Mouse (Mus musculus) heart, embryonic 10.5 days (tissue): ENCODE results near the gene Hnrnpu. TPM values are rescaled to one million over a fixed set of nuclear protein-coding genes. Genes with fewer than 3 reads are reported as not detected.

Experiments used
- DNase-seq: peaks from one replicate; pipeline ENCODE4 v3.0.0-alpha.2; 2017; ENCODE audit warnings: low spot score
- H3K27ac ChIP-seq: fragments of 300-500 bp; sonication (generic); 2 replicates; pipeline ENCODE4 v1.5.1; 2016; ENCODE audit warnings: mild to moderate bottlenecking
- H3K27me3 ChIP-seq: fragments of 300-500 bp; sonication (generic); 2 replicates; pipeline ENCODE4 v1.6.1; 2016; ENCODE audit warnings: mild to moderate bottlenecking; ENCODE audit not compliant: poor library complexity, insufficient read depth, severe bottlenecking
- H3K36me3 ChIP-seq: fragments of 300-500 bp; sonication (generic); 2 replicates; pipeline ENCODE4 v1.6.1; 2016; ENCODE audit warnings: mild to moderate bottlenecking, moderate library complexity
- H3K4me1 ChIP-seq: fragments of 300-500 bp; sonication (generic); 2 replicates; pipeline ENCODE4 v1.6.1; 2016; ENCODE audit warnings: mild to moderate bottlenecking
- H3K4me3 ChIP-seq: fragments of 300-500 bp; sonication (generic); 2 replicates; pipeline ENCODE4 v1.5.1; 2016; ENCODE audit warnings: mild to moderate bottlenecking, moderate library complexity
- H3K9me3 ChIP-seq: fragments of 300-500 bp; sonication (generic); 2 replicates; pipeline ENCODE4 v1.6.1; 2016; ENCODE audit warnings: mild to moderate bottlenecking, moderate library complexity
- WGBS: fragments of 180-500 bp; shearing (Covaris S2); methylation state at CpG from one replicate; pipeline ENCODE4 v1.1.7; 2016; 5-methylcytosine and 5-hydroxymethylcytosine counted together
- polyA plus RNA-seq: library from polyadenylated mRNA; unstranded; fragments of >200 nt; fragmentation: Nextera tagmentation; extraction: Ambion mirVana; gene quantifications from 2 replicates; pipeline ENCODE4 v1.2.1, GENCODE M21; 2016

Hnrnpu gene
- polyA plus RNA-seq, 1 experiment from 2014 or later, result 533 TPM

DNA sequence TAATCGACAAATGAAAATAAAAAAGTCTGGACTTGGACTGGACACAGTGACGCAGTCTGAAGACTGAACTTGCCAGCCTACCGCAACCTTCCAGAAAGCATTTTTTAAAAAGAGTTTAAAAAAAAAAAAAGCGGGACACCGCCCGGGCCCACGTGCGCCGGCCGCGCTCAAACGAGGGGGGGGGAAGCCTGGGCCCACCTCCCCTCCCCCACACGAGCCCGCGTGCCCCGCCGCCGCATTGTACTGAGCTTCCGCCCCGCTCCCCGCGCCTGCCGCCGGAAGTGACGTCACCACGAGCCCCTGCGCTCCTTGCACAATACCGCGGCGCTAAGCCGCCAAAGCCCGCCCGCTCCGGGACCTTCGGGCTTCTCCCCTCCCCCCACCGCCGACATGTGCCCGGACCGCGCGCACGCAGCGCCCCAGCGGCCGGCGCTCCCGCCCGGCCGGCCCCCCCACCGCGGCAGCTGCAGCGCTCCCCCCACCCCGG, 1.3 kb downstream of the Hnrnpu start:
- H3K9me3 ChIP-seq, result no peaks in the 10 kb centered on the region
- H3K36me3 ChIP-seq, result peaks cover 45% of the 10 kb centered on the region
- peak overlapping the region; percentile 100 for H3K4me3 ChIP-seq
- peak overlapping the region; percentile 100 for H3K27ac ChIP-seq
- DNase-seq, result peak; percentile 96
- peaks cover 10% of the 10 kb centered on the region for H3K4me1 ChIP-seq
- H3K27me3 ChIP-seq, result no peaks in the 10 kb centered on the region
- WGBS, result 1% methylated on average over 50 of the region's 53 CpGs

DNA sequence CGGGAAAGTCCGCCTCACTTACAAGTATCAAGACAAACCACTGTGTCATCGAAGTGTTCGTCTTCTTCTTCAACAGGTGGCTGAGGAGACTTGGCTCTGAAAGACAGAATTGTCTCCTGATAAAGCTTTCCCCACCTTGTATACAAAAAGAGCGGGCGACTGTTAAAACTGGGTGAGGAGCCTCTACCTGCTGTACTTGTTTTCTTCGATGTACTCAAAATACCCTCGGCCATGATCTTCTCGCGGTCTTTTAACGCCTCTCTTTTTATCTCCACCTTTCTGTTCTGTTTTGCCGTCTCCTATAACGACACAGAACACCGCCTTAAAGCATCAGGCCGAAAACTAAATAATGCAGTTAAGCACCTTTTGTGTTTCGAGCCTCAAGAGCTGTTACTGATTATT, 1.7 kb downstream of the Hnrnpu start:
- peak overlapping the region; percentile 100 for H3K4me3 ChIP-seq
- H3K27ac ChIP-seq, result peak overlapping the region; percentile 100
- WGBS, result 0% methylated on average over 16 of the region's 16 CpGs
- H3K9me3 ChIP-seq, result no peaks in the 10 kb centered on the region
- H3K36me3 ChIP-seq, result peaks cover 50% of the 10 kb centered on the region
- DNase-seq, result no peak
- no peaks in the 10 kb centered on the region for H3K27me3 ChIP-seq
- peaks cover 10% of the 10 kb centered on the region for H3K4me1 ChIP-seq

DNA sequence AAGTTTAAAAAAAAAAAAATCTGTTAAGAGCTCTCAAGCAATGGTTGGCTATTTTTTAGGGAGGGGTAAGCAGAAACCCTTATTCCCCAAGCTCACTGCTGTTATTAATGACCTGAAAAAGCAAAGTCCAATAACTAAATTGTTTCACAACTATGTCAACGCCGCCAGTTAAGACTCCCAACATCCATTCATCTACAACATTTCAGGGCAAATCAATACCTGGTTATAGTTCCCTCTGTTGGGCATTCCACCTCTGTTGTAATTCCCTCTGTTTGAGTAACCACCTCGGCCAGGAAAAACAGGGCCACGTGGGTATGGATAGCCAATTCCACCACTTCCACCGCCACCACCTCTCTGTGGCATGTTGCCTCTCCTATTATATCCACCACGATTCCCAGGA, 7.7 kb downstream of the Hnrnpu start:
- H3K27ac ChIP-seq, result no peak overlapping the region
- no peak overlapping the region for H3K4me3 ChIP-seq
- DNase-seq, result no peak
- WGBS, result 83% methylated on average over 6 of the region's 6 CpGs
- peaks cover 6% of the 10 kb centered on the region; the same call in 1 of the 2 replicates for H3K4me1 ChIP-seq
- H3K9me3 ChIP-seq, result no peaks in the 10 kb centered on the region
- no peaks in the 10 kb centered on the region for H3K27me3 ChIP-seq
- H3K36me3 ChIP-seq, result peaks cover 98% of the 10 kb centered on the region

DNA sequence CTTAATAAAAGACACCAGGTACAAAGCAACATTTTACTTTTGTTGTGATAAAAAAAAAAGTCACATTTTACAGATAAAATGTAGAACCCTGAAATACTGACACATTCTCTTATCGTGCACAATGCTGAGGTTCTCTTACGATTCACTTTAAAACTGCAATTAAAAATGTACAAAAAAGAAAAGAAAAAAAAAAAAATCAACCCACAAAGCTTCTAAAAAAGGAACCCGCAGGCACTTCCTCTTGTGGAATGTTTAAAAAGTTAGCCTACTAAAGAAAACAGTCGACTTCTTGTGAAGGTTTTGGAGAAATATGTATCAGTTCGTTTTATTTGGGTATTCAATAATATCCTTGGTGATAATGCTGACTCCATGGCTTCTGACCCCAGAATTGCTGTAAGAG, 8.6 kb downstream of the Hnrnpu start:
- no peak overlapping the region for H3K4me3 ChIP-seq
- H3K27ac ChIP-seq, result no peak overlapping the region
- no peaks in the 10 kb centered on the region for H3K9me3 ChIP-seq
- H3K36me3 ChIP-seq, result peaks cover 96% of the 10 kb centered on the region
- peaks cover 2% of the 10 kb centered on the region; the same call in 1 of the 2 replicates for H3K4me1 ChIP-seq
- no peak for DNase-seq
- H3K27me3 ChIP-seq, result no peaks in the 10 kb centered on the region
- WGBS, result 86% methylated on average over 5 of the region's 5 CpGs

DNA sequence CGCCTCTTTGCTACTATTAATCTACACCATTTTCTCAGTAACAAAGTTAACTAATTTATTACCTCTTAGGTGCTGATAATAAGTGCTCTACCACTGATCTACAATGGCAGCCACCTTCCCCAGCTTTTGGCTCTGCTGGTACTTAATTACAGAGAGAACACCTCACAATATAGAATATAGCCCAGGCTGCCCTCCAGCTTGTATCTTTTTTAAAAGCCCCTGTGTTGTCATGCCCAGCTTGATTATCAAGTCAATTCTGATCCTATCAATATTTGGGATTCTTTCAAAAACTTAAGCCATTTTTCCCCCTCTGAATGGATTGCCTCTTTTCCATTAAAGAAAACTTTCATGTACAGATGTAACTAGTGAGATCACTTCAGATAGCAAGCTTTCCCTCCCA, 10.6 kb downstream of the Hnrnpu start:
- DNase-seq, result no peak
- H3K36me3 ChIP-seq, result peaks cover 96% of the 10 kb centered on the region
- no peaks in the 10 kb centered on the region for H3K9me3 ChIP-seq
- no peaks in the 10 kb centered on the region for H3K27me3 ChIP-seq
- WGBS, result 91% methylated on average over 1 of the region's 1 CpGs
- H3K4me1 ChIP-seq, result no peaks in the 10 kb centered on the region
- H3K4me3 ChIP-seq, result no peak overlapping the region
- H3K27ac ChIP-seq, result no peak overlapping the region

DNA sequence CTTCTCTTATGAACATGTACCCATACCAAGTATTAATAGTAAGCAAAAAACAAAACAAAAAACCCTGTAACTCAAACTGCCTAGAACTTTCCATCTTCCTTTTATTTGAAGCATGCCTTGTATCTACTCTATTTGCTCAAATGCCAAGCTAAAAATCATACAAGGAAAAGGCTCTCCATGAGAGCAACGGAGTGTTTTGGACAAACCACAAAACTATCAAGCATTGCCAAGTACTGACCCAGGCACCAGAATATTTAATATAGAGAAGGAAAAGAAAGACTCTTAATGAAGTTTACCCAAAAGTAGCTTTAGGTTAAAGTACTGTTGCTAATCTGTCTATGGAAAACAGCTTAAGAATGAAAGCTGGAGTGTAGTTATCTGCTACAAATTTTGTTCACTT, 11.2 kb downstream of the Hnrnpu start:
- peaks cover 96% of the 10 kb centered on the region for H3K36me3 ChIP-seq
- no peaks in the 10 kb centered on the region for H3K4me1 ChIP-seq
- no peak overlapping the region for H3K27ac ChIP-seq
- no peak for DNase-seq
- 98% methylated on average over 1 of the region's 1 CpGs for WGBS
- H3K27me3 ChIP-seq, result no peaks in the 10 kb centered on the region
- H3K4me3 ChIP-seq, result no peak overlapping the region
- H3K9me3 ChIP-seq, result no peaks in the 10 kb centered on the region

DNA sequence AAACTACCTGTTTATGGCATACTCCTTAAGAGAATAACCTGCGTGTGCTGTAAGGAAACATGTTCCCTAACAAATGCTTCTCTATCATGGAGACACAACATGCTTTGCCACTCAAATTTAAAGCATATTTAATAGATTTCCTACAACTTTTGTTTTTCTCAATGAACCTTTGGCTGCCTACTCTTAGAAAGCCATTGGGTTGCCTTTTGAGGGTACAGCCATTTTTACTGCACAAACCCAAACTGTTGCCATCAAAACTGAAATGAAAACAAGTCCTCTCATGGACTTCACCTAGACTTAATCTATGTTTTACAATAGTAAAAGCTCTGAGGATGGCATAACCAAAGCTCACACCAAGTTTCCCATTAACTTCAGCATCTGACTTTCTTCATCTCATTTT, 13.0 kb downstream of the Hnrnpu start:
- no peak overlapping the region for H3K4me3 ChIP-seq

DNA sequence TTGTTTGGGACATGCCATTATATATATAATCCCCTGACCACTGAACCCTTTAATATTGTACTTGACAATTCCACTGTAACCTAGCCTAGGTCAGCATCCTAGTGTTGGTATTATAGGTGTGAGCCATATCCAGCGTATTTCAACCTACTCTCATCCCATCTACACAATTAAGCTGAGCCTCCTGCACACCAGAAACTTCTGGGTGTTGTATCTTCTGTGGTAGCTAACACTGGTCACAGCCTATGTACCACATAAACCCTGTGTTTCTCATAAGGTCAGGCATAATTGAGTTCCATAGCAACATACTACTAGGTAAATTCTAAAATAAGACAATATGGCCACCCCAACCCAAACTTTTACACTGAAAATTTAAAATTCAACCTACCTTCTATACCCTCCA, 14.4 kb downstream of the Hnrnpu start:
- Histone ChIP-seq H3K36me3 (peaks cover 77% of the 10 kb centered on the region), H3K4me1 (0 out of 2 replicates have a peak, but pooled peaks cover 9% of the 10 kb centered on the region), H3K27me3 (no peaks in the 10 kb centered on the region), H3K9me3 (no peaks in the 10 kb centered on the region), H3K27ac (no peak overlapping the region), H3K4me3 (no peak overlapping the region)
- DNase-seq, result no peak
- 94% methylated on average over 1 of the region's 1 CpGs for WGBS

More for the DNA sequence above, 13.0 kb downstream of the Hnrnpu start:
- H3K27ac ChIP-seq, result no peak overlapping the region
- H3K9me3 ChIP-seq, result no peaks in the 10 kb centered on the region
- peaks cover 90% of the 10 kb centered on the region for H3K36me3 ChIP-seq
- DNase-seq, result no peak
- 92% methylated on average over 1 of the region's 1 CpGs for WGBS
- H3K27me3 ChIP-seq, result no peaks in the 10 kb centered on the region
- H3K4me1 ChIP-seq, result 0 out of 2 replicates have a peak, but pooled peaks cover 9% of the 10 kb centered on the region

DNA sequence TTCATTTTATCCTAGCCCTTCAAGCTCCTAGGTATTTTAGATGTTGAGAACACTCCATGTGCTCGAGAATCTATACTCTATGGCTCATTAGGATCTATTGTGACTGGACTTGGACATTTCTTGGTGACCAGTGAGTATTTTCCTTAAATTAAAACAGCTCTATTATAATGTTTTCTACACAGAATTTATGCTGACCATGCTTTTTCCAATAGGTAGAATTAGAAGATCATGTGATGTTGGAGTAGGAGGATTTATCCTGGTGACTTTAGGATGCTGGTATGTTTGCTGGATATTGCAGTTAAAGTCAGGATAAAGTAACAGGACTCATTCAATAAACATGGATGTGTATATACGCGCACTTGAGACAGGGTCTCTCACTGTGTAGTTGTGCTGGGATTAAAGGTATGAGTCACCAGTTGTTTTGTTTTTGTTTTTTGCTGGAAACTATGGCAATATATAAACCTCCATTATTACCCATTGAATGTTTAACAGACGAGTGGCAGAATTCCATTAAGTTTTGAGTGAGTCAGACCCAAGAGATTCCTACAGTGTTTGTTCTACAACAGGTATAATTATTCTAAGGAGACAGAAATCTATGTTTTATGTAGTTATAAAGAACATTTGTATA, 15.8 kb downstream of the Hnrnpu start:
- H3K9me3 ChIP-seq, result no peaks in the 10 kb centered on the region
- DNase-seq, result no peak
- no peak overlapping the region for H3K27ac ChIP-seq
- no peaks in the 10 kb centered on the region for H3K27me3 ChIP-seq
- peaks cover 9% of the 10 kb centered on the region; the same call in 1 of the 2 replicates for H3K4me1 ChIP-seq
- WGBS, result 75% methylated on average over 4 of the region's 4 CpGs
- H3K36me3 ChIP-seq, result peaks cover 63% of the 10 kb centered on the region
- H3K4me3 ChIP-seq, result no peak overlapping the region

DNA sequence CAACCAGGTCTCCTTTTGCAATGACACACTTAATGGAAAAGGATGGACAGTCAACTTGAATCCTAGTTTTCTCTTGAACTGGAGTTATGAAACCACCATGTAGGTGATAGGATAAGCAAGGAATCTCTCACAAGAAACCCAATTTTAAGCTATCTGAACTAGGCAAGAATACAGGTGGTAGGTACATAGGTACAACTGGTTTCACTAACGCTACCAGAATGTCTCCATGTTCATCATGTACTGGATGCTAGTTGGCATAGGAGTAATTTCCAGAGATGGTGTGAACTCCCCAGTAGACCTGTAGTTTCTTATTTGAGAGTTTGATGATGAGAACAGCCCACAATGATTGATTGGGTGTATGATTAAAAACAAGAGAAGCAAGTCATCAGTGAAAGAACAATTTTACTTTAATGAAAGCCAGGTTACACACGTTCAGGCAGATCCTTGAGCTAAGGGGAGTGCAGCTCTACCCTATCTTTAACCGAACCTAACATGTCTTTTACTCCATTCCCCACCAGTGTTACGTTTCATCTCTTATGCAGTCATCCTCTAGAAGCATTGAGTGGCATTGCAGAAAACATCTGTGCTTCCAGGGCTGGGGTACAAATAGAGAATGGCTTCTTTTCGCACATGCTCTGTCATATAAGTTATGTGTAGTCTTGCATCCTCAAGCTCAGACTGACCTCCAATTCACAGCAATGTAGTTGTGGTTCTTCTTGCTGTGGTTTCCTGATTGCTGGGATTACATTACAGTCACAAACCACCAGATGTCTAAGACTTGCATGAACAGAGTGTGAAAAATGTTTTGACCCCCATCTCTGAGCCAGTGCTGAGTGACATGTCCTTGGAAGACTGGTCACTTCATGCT, 16.6 kb downstream of the Hnrnpu start:
- Histone ChIP-seq H3K4me3 (peak overlapping the region; percentile 71), H3K36me3 (peaks cover 55% of the 10 kb centered on the region), H3K27me3 (no peaks in the 10 kb centered on the region), H3K9me3 (no peaks in the 10 kb centered on the region), H3K4me1 (peaks cover 11% of the 10 kb centered on the region; the same call in 1 of the 2 replicates), H3K27ac (peak overlapping the region; percentile 99; the same call in 1 of the 2 replicates)
- WGBS, result 49% methylated on average over 5 of the region's 5 CpGs
- no peak for DNase-seq

DNA sequence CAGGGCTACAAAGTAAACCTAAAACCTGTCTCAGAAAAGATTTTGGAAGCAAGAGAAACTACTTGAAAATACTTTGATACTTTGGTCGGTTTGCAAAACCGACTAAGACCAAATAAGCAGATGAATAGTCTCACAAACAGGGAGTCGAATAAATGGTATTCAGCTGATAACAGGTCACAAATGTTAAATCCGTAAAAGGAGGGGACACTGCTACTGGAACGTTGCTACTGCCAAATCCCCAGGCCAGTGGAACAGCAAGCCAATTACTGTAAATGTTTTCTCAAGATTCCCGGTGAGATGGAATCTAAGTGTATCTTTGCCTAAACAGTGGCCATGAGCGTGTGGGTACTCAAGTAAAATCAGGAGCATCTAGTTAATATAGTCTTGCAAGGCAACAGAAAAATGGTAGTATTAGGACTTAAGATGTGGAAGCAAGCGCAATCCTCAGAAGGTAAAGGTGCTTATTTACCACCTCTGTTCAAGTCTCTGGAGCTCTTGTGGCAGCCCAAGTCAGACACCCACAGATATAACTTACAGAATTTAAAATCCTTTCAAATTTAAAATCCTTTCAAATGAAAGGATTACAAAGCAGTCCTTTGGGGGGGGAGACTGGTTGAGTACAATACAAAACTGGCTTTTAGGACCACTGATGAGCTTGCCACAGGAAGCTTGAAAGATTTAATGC, 17.4 kb downstream of the Hnrnpu start:
- no peak for DNase-seq
- Histone ChIP-seq H3K27ac (peak overlapping the region; percentile 99), H3K4me1 (peaks cover 11% of the 10 kb centered on the region; the same call in 1 of the 2 replicates), H3K9me3 (no peaks in the 10 kb centered on the region), H3K4me3 (peak overlapping the region; percentile 71), H3K36me3 (peaks cover 48% of the 10 kb centered on the region), H3K27me3 (no peaks in the 10 kb centered on the region)
- WGBS, result 27% methylated on average over 8 of the region's 8 CpGs

DNA sequence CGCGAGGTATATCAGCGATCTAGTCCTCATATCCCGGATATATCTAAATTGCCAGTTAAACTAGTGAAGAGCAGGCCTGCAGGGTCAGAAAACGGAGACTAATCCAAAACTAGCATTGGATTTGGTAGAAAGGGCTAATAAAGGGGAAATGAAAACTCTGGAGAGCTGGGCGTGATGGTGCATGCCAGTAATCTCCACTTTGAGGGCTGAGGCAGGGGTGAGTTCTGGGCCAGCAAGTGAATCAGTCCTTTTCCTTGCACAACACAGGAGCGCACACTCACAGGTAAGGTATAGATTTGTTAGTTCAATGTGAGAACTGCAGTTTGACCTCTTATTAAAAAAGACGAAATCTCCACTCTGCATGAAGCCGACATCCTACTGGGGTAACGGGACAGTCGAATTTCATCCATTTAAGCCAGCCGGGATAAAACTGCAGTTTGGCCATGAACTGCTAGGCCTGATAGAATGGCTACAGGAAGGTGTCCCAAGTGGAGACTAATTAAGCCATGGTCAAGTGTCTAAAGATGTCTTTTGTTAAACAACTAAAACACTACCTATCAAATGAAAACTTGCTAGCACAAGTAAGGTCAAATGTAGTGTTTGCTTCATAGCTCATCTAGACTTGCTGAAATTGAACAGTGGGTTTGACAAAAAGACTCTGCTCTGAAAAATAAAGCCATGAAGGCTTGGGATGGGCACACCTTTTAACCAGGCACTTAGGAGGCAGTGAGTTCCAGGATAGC, 18.1 kb downstream of the Hnrnpu start:
- WGBS, result 3% methylated on average over 12 of the region's 12 CpGs
- Histone ChIP-seq H3K27ac (peak overlapping the region; percentile 99), H3K27me3 (no peaks in the 10 kb centered on the region), H3K4me1 (peaks cover 11% of the 10 kb centered on the region; the same call in 1 of the 2 replicates), H3K9me3 (no peaks in the 10 kb centered on the region), H3K36me3 (peaks cover 41% of the 10 kb centered on the region), H3K4me3 (peak overlapping the region; percentile 71)
- DNase-seq, result peak; percentile 83
